In the genomic region with DNA sequence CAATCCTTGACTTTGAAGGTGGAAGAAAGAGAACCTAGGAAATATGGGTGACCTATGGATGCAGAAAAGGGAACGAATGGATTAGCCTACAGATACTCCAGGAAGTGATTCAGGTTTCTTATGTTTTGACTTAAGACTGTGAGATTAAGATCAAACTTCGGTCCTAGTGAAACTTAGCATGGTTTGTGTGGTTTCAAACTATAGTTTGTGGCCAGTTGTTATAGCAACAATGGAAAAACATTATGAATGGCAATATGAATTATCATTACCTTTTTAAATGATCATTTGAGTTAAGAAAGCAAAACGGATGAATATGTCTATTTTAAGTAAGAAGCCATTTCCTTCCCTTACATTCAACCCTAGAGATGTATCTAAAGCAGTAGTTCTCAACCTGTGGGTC, we compare ENCODE assay signal across 16 mouse cellular contexts.
"Had no signal": no experiment of that assay in that cellular context is flagged by ENCODE, and none has a peak within 500 bp of the region (broad histone marks: within the 10 kb centered on the region; RNA-seq: fewer than 3 reads in every experiment).

No protein-coding gene starts in this region.

- H3K4me3 ChIP-seq: limb, embryonic 12.5 days; megakaryocyte, embryonic 14.5 days; midbrain, embryonic 12.5 days; neural tube, embryonic 15.5 days had no signal

- H3K27ac ChIP-seq: limb, embryonic 12.5 days; liver, embryonic 14.5 days; midbrain, embryonic 12.5 days; neural tube, embryonic 15.5 days had no signal

- DNase-seq: kidney, adult 8-10 months; kidney, postnatal 25 days; liver; lung, adult 18-20 months; lung, postnatal 4 days; right cerebral cortex, adult 18-20 months; right cerebral cortex, postnatal 25 days; thymus, adult 18-20 months; thymus, postnatal 36 days had no signal

- H3K9ac ChIP-seq: limb, embryonic 12.5 days; liver, embryonic 14.5 days; midbrain, embryonic 12.5 days; neural tube, embryonic 15.5 days had no signal

- H3K36me3 ChIP-seq: limb, embryonic 12.5 days; midbrain, embryonic 12.5 days; neural tube, embryonic 15.5 days had no signal

- H3K27me3 ChIP-seq: limb, embryonic 12.5 days; megakaryocyte, embryonic 14.5 days; neural tube, embryonic 15.5 days had no signal

- H3K9me3 ChIP-seq: midbrain, embryonic 12.5 days; neural tube, embryonic 15.5 days had no signal

- H3K4me1 ChIP-seq: midbrain, embryonic 12.5 days; neural tube, embryonic 15.5 days had no signal

- ATAC-seq: lung, postnatal 0 days; midbrain, embryonic 16.5 days had no signal

- H3K4me2 ChIP-seq: midbrain, embryonic 12.5 days; neural tube, embryonic 15.5 days had no signal
